Mouse (Mus musculus): ENCODE measurements around the gene Camk2g.

- TF ChIP-seq CTCF (IDR thresholded peaks at IDR 0.05; ENCODE audit: low read depth, low read length) (no peak), EP300 (IDR thresholded peaks at IDR 0.05; ENCODE audit: insufficient read depth, low read depth, low read length) (no peak)
Observed at GRCm38 (mm10) chr14:20806116-20806840, 12.4 kb upstream of the Camk2g start.
